In the genomic region with DNA sequence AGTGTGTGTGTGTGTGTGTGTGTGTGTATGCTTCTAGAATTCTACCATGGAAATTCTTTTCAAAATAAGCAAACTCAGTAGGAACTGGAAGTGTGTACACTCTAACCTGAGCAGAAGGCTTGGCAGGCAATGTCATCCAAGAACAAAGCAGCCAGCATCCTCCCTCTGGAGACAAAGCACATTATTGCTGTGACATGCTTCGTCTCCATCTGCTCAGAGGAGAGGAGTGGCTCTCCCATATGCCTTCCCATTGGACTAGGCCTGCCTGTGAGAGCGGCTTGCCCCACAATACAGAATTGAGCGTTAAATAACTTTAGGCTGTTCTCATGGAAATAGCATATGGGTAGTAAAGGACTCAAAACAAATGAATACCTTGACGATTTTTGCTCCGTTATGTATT, we compare ENCODE assay signal across 10 mouse cellular contexts.
DNase-seq lines count a peak whose midpoint lies in the region; ATAC-seq and TF ChIP-seq lines count a peak whose summit lies in the region.
"Had no signal": no experiment of that assay in that cellular context is flagged by ENCODE, and none has a peak within 500 bp of the region (broad histone marks: within the 10 kb centered on the region; RNA-seq: fewer than 3 reads in every experiment).

No protein-coding gene starts in this region.

- no peak overlapping the region for H3K4me3 ChIP-seq in neural tube, embryonic 11.5 days (ENCODE audit: low read depth, low read length)
- H3K4me3 ChIP-seq in forebrain, postnatal 0 days (ENCODE audit: low read depth, low read length): no peak overlapping the region
- H3K4me3 ChIP-seq in liver, embryonic 12.5 days: no peak overlapping the region
- H3K4me3 ChIP-seq: left cerebral cortex, adult 2 months; stomach, embryonic 15.5 days had no signal

- TF ChIP-seq CTCF in forebrain, postnatal 0 days (IDR thresholded peaks at IDR 0.05; ENCODE audit: low read depth): peak; percentile 20; the same call in 1 of the 2 replicates

- 53% methylated on average over 5 of the region's 5 CpGs for WGBS in neural tube, embryonic 11.5 days
- 39% methylated on average over 5 of the region's 5 CpGs for WGBS in forebrain, postnatal 0 days
- 71% methylated on average over 5 of the region's 5 CpGs for WGBS in liver, embryonic 12.5 days (ENCODE audit: insufficient replicate concordance)

- no peaks in the 10 kb centered on the region for H3K4me1 ChIP-seq in neural tube, embryonic 11.5 days (ENCODE audit: control insufficient read depth, insufficient read depth, low read length)
- no peaks in the 10 kb centered on the region for H3K4me1 ChIP-seq in forebrain, postnatal 0 days (ENCODE audit: insufficient read depth)
- H3K4me1 ChIP-seq in liver, embryonic 12.5 days: no peaks in the 10 kb centered on the region
- H3K4me1 ChIP-seq: stomach, embryonic 15.5 days had no signal

- H3K27ac ChIP-seq in neural tube, embryonic 11.5 days (ENCODE audit: low read depth, low read length): peak overlapping the region; percentile 34; the same call in 1 of the 2 replicates
- peak overlapping the region; percentile 29; the same call in 1 of the 2 replicates for H3K27ac ChIP-seq in forebrain, postnatal 0 days (ENCODE audit: low read depth, low read length)
- no peak overlapping the region for H3K27ac ChIP-seq in liver, embryonic 12.5 days
- H3K27ac ChIP-seq: left cerebral cortex, adult 2 months; stomach, embryonic 15.5 days had no signal

- H3K27me3 ChIP-seq in neural tube, embryonic 11.5 days (ENCODE audit: control insufficient read depth, insufficient read depth, low read length): no peaks in the 10 kb centered on the region
- H3K27me3 ChIP-seq in forebrain, postnatal 0 days (ENCODE audit: insufficient read depth, low read length): no peaks in the 10 kb centered on the region
- no peaks in the 10 kb centered on the region for H3K27me3 ChIP-seq in liver, embryonic 12.5 days (replicated peaks)
- H3K27me3 ChIP-seq: stomach, embryonic 15.5 days had no signal

- ATAC-seq in neural tube, embryonic 11.5 days (ENCODE audit: insufficient read depth, low FRiP score, low TSS enrichment): peak; percentile 41
- peak; percentile 97 for ATAC-seq in forebrain, postnatal 0 days
- ATAC-seq in CD4-positive, CD25-positive, alpha-beta regulatory T cell, adult 4 months: no peak
- no peak for ATAC-seq in liver, embryonic 12.5 days

- no peaks in the 10 kb centered on the region for H3K36me3 ChIP-seq in neural tube, embryonic 11.5 days (ENCODE audit: control insufficient read depth, insufficient read depth, low read length)
- no peaks in the 10 kb centered on the region for H3K36me3 ChIP-seq in forebrain, postnatal 0 days (ENCODE audit: insufficient read depth)
- H3K36me3 ChIP-seq in liver, embryonic 12.5 days: no peaks in the 10 kb centered on the region
- H3K36me3 ChIP-seq: stomach, embryonic 15.5 days had no signal

- DNase-seq in neural tube, embryonic 11.5 days (ENCODE audit: low spot score): peak; percentile 44
- DNase-seq in neural tube, embryonic 10.5 days (ENCODE audit: extremely low spot score, low spot score): no peak
- DNase-seq in forebrain, postnatal 0 days: peak; percentile 83
- DNase-seq in layer of hippocampus, postnatal 36 days: peak; percentile 60 to 71
- peak; percentile 57 for DNase-seq in retina, postnatal 1 day
- DNase-seq in urinary bladder, adult 18-20 months (ENCODE audit: low spot score in 2 of 2): no peak

- no peak overlapping the region for H3K4me2 ChIP-seq in neural tube, embryonic 11.5 days (ENCODE audit: low read depth)
- no peak overlapping the region for H3K4me2 ChIP-seq in forebrain, postnatal 0 days (ENCODE audit: low read depth)
- no peak overlapping the region for H3K4me2 ChIP-seq in liver, embryonic 12.5 days
- H3K4me2 ChIP-seq: stomach, embryonic 15.5 days had no signal

- no peak overlapping the region for H3K9ac ChIP-seq in neural tube, embryonic 11.5 days (ENCODE audit: low read length)
- no peak overlapping the region for H3K9ac ChIP-seq in forebrain, postnatal 0 days
- no peak overlapping the region for H3K9ac ChIP-seq in liver, embryonic 12.5 days
- H3K9ac ChIP-seq: stomach, embryonic 15.5 days had no signal

- H3K9me3 ChIP-seq in neural tube, embryonic 11.5 days (ENCODE audit: control insufficient read depth, low read length): no peaks in the 10 kb centered on the region
- H3K9me3 ChIP-seq in forebrain, postnatal 0 days (ENCODE audit: low read length): no peaks in the 10 kb centered on the region
- no peaks in the 10 kb centered on the region for H3K9me3 ChIP-seq in liver, embryonic 12.5 days (replicated peaks)
- H3K9me3 ChIP-seq: stomach, embryonic 15.5 days had no signal

Comparison
In these comparisons a context has a peak if more than half of its experiments do, and no peak if none do; other contexts are left out.
1. DNase-seq: peak in neural tube, embryonic 11.5 days (single experiment), forebrain, postnatal 0 days (single experiment), layer of hippocampus, postnatal 36 days (2 of 2) and retina, postnatal 1 day (single experiment); none in neural tube, embryonic 10.5 days (single experiment) and urinary bladder, adult 18-20 months (0 of 2).
2. ATAC-seq: peak in neural tube, embryonic 11.5 days (single experiment) and forebrain, postnatal 0 days (single experiment); none in CD4-positive, CD25-positive, alpha-beta regulatory T cell, adult 4 months (single experiment) and liver, embryonic 12.5 days (single experiment).